Mouse (Mus musculus): ENCODE measurements around the gene Rbms1.

- no peak for TF ChIP-seq GATA1 (IDR thresholded peaks at IDR 0.05; ENCODE audit: low read length)
- TF ChIP-seq TAL1 (IDR thresholded peaks at IDR 0.05; ENCODE audit: low read length), result no peak
These were observed 92.5 kb downstream of the Rbms1 start for GRCm38 (mm10) chr2:60870450-60870849.

Measured in erythroblast, embryonic 14.5 days (primary cell).